Mouse (Mus musculus) left cerebral cortex, adult 11 months (tissue): Measurements from ENCODE around the gene Cbr4.

Experiments used
- DNase-seq: peaks from one replicate; pipeline ENCODE4 v3.0.0; 2022; ENCODE audit warnings: low spot score

The Cbr4 gene

DNA sequence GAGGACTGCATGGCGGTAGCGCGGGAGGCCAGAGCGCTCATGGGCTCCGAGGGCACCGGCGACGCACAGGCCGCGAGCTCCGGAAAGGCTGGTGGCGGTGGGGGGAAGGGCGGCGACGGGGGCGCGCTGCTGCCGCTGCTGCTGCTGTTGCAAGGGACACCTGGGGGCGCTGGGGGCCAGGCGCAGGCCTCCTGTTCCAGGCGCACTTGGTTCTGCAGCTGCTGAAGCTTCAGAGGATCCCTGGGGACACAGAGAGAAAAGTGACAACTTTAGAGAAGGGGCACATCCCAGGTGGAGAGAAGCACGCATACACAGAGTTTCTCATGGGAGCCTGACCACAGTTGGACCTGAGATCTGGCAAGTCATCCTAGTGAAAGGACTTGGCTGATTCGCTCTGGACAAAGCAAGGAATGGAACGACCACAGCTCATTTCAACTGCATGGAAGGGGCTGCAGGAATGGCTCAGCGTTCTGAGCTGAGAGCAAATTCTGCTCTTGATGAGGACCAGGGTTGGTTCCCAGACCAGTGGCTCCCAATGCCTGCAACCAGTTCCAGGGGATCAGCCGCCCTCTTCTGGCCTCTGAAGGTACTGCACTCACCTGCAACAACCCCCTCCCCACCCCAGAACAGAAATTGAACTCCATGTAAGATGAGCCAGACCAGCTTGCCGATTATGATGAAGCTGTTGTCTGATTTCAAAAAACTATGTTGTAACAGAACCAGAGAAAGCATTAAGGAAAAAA lies 62.6 kb downstream of the Cbr4 start:
- DNase-seq = no peak

DNA sequence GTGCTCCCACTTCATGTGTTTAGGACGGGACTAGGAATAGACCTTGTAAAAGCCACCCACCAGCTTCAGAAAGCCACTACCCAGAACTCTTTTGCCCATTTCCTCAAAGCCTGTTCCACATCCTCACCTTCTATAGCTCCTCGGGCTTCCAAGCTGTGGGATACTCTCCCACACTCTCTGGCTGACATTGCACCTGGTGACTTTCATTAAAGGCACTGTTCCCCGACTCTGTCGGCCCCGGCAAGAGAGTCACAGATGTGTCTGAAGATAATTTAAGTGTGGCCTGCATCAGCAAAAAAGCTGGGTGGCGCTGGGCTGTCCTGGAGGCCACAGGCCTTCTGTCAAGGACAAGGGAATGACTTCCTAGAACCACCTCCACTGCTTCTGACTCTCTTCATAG lies 64.7 kb downstream of the Cbr4 start:
- DNase-seq = no peak

DNA sequence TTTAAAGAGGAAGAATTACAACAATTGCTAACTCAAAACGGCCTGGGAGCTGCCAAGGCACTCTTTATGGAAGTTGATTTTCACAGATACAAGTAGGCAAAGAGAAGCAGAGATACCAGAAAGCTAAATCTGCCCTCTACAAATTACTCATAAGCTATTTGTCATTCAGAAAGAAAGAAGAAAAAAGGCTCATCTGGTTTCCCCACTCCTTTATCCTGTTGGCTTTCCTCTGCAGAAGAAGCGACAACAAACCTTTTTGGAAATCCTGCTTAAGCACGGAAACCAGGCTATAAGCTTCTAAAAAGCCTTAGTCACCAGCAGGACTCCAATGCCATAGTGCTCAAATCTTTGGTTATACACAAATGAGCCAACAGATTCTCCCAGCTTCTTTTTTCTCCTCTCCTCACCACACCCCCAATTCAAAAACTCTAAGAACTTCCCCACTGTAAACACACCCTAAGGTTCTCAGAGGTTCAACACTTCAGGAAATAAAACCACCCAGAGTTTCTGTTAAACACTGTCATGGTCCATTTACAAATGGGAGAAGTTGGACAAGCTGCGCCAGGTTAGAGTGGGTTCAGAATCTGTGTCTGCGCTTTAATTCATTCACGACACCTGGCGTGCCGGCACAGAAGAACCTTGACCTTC lies 65.3 kb downstream of the Cbr4 start:
- DNase-seq = no peak

DNA sequence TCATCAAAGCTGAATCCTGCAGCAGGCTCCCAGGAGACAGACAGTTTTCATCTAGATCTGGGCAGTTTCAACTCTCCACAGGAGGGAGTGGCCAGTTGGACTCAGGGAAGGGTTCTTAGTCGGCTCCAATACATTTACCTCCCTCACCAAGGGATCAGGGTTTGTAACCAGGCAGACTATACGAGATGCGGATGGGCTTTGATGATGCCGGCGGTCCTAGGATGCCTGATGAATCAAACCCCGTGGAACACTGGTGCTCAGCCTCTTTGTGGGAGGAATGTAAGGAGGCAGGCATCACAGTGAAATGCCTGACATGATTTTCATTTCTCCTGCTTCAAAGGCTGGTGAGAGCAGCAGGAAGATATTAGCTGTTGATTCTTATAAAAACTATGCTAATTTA lies 67.8 kb downstream of the Cbr4 start:
- DNase-seq = no peak

DNA sequence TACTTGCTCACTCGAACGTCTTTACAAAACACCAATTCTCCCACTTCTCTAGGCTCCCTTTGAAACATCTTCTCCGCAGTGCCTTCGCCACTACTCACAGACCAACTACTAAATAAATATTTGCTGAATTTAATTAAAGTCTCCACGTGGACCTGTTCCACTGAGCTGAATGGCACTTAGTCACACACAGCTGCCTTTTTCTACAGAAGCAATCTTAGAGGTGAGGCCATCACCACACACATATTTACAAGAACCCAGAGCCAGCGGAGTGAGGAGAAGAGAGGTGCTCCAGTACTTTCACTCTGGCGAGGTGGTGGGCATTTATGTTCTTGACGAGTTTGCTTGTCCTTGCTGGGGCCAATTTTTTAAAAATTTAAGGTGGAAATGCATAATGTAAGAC lies 68.7 kb downstream of the Cbr4 start:
- DNase-seq = no peak
